Mouse (Mus musculus) heart, adult 9 months (tissue): Measurements from ENCODE around the gene Speer4d.
"Not testable (repeated sequence)": the region's sequence is repeated elsewhere in the genome, so short reads cannot be mapped to it uniquely, and the experiment has no call there.

ENCODE experiments used
- DNase-seq, 2 experiments: peaks; one replicate each; pipeline ENCODE4 v3.0.0; 2022; ENCODE audit warnings: low spot score in 2 of 2

The Speer4d gene

GRCm38 (mm10) chr5:15618764-15619163 is at the start of gene Speer4d:
TSS of gene Speer4d (plus strand) at chr5:15619064.
- not testable (repeated sequence) for DNase-seq

GRCm38 (mm10) chr5:15573735-15574134 is 45.1 kb upstream of the Speer4d start:
- DNase-seq, result not testable (repeated sequence)

GRCm38 (mm10) chr5:15577033-15577432 is 41.8 kb upstream of the Speer4d start, which contains the start of gene Gm21083:
TSS of gene Gm21083 (plus strand) at chr5:15577333.
- not testable (repeated sequence) for DNase-seq

- DNase-seq, result not testable (repeated sequence)
Measured at GRCm38 (mm10) chr5:15586351-15586750, 32.5 kb upstream of the Speer4d start.

GRCm38 (mm10) chr5:15588291-15588690 is 30.6 kb upstream of the Speer4d start:
- DNase-seq, result not testable (repeated sequence)

GRCm38 (mm10) chr5:15590635-15591034 is 28.2 kb upstream of the Speer4d start:
- not testable (repeated sequence) for DNase-seq

- DNase-seq, result not testable (repeated sequence)
Measured at GRCm38 (mm10) chr5:15591577-15591976, 27.3 kb upstream of the Speer4d start.

GRCm38 (mm10) chr5:15598831-15599230 is 20.0 kb upstream of the Speer4d start:
- DNase-seq, result not testable (repeated sequence)

- not testable (repeated sequence) for DNase-seq
Measured at GRCm38 (mm10) chr5:15600342-15600741, 18.5 kb upstream of the Speer4d start.

- DNase-seq, result not testable (repeated sequence)
Measured at GRCm38 (mm10) chr5:15601481-15601880, 17.4 kb upstream of the Speer4d start.

GRCm38 (mm10) chr5:15601960-15602359 is 16.9 kb upstream of the Speer4d start:
- not testable (repeated sequence) for DNase-seq

GRCm38 (mm10) chr5:15602424-15602947 is 16.4 kb upstream of the Speer4d start:
- DNase-seq, result not testable (repeated sequence)

GRCm38 (mm10) chr5:15603008-15603407 is 15.9 kb upstream of the Speer4d start:
- not testable (repeated sequence) for DNase-seq

- not testable (repeated sequence) for DNase-seq
Measured at GRCm38 (mm10) chr5:15603585-15603984, 15.3 kb upstream of the Speer4d start.

GRCm38 (mm10) chr5:15606677-15607076 is 12.2 kb upstream of the Speer4d start:
- peak in 1 of 2 experiments; percentile 15 for DNase-seq

- not testable (repeated sequence) for DNase-seq
Measured at GRCm38 (mm10) chr5:15610695-15611094, 8.2 kb upstream of the Speer4d start.

- DNase-seq, result not testable (repeated sequence)
Measured at GRCm38 (mm10) chr5:15616195-15616594, 2.7 kb upstream of the Speer4d start.

- not testable (repeated sequence) for DNase-seq
Measured at GRCm38 (mm10) chr5:15628136-15628535, 9.3 kb downstream of the Speer4d start.

- DNase-seq, result not testable (repeated sequence)
Measured at GRCm38 (mm10) chr5:15630068-15630467, 11.2 kb downstream of the Speer4d start.

GRCm38 (mm10) chr5:15637637-15638036 is 18.8 kb downstream of the Speer4d start:
- not testable (repeated sequence) for DNase-seq

- DNase-seq, result not testable (repeated sequence)
Measured at GRCm38 (mm10) chr5:15645707-15646106, 26.8 kb downstream of the Speer4d start.

GRCm38 (mm10) chr5:15652334-15652733 is 33.5 kb downstream of the Speer4d start:
- not testable (repeated sequence) for DNase-seq

- not testable (repeated sequence) for DNase-seq
Measured at GRCm38 (mm10) chr5:15656959-15657358, 38.1 kb downstream of the Speer4d start, which contains the start of gene 4930572O03Rik. TSS of gene 4930572O03Rik (minus strand) at chr5:15657059.
